Mouse (Mus musculus) fibroblast of lung, adult 2 months (primary cell): ENCODE results near the gene Dab1.

Experiments used
- DNase-seq: peaks from one replicate; pipeline ENCODE4 v3.0.0-alpha.2; 2011; ENCODE audit warnings: low read depth

Gene Dab1

DNA sequence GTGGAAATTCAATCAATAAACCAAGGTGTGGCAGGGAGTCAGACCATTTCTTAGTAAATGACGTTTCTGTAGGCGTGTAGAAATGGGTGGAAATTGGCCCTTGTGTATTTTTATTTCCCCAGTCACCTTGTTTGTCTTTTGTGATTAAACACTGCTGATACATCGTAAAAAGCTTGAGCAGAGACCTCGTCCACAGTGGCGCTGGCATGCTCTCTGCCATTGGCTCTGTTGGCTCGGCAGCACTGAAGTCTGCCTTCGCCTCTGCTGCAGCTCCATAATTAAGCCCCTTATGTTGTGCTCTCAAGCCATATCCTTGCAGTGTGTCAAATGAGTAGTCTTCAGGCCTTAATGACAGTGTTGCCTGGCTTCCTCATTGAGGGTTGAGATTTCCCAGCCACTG, 765.5 kb downstream of the Dab1 start:
- no peak for DNase-seq

GRCm38 (mm10) chr4:104385272-104385671, 766.1 kb downstream of the Dab1 start:
- DNase-seq = no peak

- no peak for DNase-seq
Measured at GRCm38 (mm10) chr4:104395515-104395914, 776.4 kb downstream of the Dab1 start.

DNA sequence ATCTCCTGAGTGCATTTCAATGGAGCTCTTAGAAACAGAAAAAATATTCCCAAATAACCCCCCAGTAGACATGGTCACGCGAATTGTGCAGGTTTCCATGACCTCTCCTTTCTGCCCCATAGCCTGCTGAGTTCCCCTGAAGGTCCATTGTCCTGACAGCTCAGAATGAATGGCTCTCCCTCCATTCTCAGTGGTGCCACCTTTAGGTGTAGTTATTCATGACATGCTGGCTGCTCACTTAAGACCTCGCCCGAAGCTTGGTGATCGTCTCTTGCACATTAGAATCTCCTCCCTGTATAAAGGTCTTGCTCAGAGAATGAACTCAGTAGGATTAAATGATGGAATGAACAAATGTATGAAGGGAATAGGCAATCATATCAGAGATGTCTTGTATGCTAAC, 776.9 kb downstream of the Dab1 start:
- DNase-seq = no peak

DNA sequence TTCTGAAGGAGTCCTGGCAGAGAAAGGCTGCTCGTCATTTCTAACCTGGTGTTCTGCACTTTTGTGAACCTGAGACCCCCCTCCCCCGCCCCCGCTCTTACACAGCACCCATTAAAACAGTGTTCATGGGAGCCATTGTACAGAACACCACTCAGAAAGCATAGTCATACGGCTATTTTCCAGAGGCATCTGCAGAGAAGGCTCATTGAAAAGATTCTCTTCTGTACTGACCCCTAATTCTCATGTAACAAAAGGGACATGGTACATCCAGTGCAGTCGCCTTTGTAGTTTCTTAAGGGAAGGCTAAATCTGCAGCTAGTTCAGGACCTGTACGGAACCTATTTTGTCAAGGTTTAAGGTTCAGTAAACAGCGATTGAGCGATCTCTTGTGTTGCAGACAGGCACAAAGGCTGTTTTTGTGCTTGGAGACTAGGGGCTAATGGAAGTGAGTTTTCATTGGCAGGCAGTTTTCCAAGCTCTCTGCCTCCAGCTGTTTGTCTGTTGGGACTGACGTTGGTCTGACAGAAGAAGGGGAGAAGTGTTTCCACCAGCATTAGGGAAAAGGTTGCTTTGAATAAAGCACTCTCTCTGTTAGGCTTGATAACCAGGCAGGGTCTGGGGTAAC, 780.1 kb downstream of the Dab1 start:
- DNase-seq = no peak

GRCm38 (mm10) chr4:104404099-104404498, 784.9 kb downstream of the Dab1 start:
- no peak for DNase-seq

GRCm38 (mm10) chr4:104410922-104411321, 791.8 kb downstream of the Dab1 start:
- no peak for DNase-seq

DNA sequence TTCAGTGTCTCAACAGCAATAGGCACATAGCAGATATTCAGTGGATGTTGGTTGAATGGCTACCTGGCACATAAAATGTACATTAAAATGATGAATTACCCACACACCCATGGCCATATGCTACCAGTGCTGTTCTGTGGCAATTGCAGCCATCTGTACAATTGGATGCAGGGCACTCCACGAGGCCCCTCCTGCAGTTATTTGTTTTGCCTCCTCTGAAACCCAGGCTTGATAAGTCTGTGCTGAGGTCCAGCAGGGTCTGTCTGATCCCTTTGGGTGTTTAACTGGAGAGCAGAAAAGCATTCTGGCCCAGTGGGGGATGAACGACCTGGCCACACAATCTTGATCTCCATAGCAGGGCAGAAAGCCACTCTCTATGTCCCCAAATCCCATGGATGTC, 796.3 kb downstream of the Dab1 start:
- no peak for DNase-seq

GRCm38 (mm10) chr4:104418354-104418753, 799.2 kb downstream of the Dab1 start:
- DNase-seq = no peak

- no peak for DNase-seq
Measured at GRCm38 (mm10) chr4:104420983-104421680, 802.0 kb downstream of the Dab1 start.

DNA sequence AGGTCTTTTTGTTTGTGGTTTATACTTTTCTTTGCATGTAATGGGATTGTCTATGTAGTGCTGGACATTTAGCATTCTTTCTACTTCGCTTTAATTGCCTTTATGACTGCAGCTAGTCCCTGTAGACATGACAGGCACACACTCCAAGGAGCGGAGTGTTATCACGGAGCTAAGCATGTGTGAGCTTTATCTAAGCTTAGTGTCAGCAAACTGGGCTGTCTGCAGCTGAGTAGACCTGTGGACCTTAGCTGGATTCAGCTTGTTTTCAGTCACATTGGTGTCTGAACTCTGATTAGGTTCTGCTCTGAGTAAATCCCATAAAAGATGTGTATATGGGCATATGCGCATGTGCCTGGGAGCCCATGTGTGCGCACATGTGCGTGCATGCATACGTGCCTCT, 810.0 kb downstream of the Dab1 start:
- no peak for DNase-seq

DNA sequence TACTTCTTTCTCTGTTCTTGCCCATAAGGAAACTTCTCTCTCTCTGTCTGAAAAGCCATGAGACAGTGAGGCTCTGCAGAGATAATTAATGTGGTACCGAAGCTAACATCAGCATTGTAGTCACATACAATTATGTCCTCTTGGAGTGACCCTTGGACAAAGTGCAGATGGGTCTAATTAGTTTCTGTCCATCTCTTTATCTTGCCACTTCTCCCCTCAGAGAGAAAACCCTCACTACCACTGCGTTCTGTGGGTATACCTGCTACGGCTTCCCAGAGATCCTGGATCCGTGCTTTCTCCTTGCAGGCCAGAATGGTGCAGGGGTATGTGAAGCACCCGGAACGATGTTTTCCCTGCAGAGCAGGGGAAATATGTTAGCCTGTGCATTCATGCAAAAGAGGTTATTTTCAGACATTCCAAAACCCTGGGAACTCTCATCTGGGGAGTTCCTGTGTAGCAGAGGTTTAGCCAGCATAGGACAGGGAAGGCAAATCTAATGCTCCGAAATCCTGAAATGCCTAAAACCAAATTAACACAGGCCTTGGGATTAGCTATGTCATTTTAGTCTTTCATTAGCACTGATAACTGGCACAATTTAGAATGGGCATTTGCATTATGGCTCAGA, 812.2 kb downstream of the Dab1 start:
- no peak for DNase-seq

GRCm38 (mm10) chr4:104432150-104432549, 813.0 kb downstream of the Dab1 start:
- DNase-seq = no peak

- DNase-seq = no peak
Measured at GRCm38 (mm10) chr4:104435736-104436135, 816.6 kb downstream of the Dab1 start.

- DNase-seq = no peak
Measured at GRCm38 (mm10) chr4:104436411-104436810, 817.3 kb downstream of the Dab1 start.

- DNase-seq = no peak
Measured at GRCm38 (mm10) chr4:104438730-104439129, 819.6 kb downstream of the Dab1 start.

- DNase-seq = no peak
Measured at GRCm38 (mm10) chr4:104439641-104440040, 820.5 kb downstream of the Dab1 start.

- DNase-seq = no peak
Measured at GRCm38 (mm10) chr4:104442925-104443747, 824.0 kb downstream of the Dab1 start.

DNA sequence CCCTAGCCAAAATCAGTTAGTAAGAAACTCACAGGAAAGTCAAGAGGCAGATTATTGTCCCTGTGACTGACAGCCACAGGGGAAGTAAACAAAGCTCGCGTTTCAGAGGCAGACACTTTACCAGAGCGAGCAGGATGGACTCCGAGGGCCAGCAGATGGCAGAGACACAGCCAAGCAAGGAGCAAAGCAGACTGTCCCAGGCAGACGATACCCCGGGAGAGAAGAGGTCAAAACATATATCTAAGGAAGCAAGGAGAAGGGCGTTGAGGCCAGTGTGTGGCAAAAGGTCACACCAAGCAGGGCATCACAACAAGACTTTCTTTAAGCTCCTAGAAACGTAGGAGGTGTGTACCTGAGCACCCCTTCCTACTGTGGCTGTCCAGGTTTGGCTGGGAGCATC, 824.6 kb downstream of the Dab1 start:
- no peak for DNase-seq

- no peak for DNase-seq
Measured at GRCm38 (mm10) chr4:104444985-104445384, 825.8 kb downstream of the Dab1 start.

- DNase-seq = no peak
Measured at GRCm38 (mm10) chr4:104448199-104448598, 829.0 kb downstream of the Dab1 start.

DNA sequence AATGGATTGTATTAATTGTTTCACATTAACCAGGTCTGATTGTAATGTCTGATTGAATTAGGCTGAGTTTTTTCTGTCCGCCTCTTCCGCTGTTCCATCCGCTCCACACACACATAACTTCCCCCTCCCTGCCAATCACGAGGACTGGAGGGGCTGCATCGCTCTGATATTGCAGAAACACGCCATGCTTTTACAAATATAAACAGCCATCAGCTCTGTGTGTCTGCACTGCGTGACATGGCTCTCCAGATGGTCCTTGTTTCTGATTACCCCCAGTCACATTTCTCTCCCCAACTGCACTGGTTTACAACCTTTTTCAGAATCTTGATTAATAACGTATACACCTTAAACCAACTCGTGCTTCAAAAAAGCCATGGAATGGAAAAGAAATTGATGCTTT, 831.5 kb downstream of the Dab1 start:
- DNase-seq = no peak

DNA sequence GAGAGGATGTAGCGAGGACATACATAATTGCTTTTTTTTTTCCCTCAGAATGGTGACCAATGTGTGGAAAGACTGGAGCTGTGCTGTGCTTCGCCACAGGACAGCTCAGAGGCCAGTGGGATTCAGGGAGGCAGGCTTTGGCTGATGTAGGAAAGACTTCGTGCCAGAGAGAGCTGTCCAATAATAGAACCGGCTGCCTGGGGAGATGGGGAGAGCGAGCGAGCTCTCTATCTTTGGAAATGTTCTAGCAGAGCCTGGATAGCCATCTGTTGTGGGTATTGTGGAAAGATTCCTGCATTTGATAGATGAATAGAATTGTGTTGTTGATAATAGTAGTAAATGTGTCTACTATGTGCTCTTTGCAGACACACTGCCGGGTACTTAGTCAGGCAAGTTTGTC, 833.4 kb downstream of the Dab1 start:
- DNase-seq = no peak
